Mouse (Mus musculus) cortical plate, adult 2 months (tissue): ENCODE results near the gene Ptpra.

Experiments
- CTCF ChIP-seq: fragments of 200-500 bp; IDR thresholded peaks from 2 replicates; pipeline ENCODE4 v1.5.1; 2011; ENCODE audit warnings: mild to moderate bottlenecking, control low read depth, low read length; ENCODE audit not compliant: insufficient read depth; ENCODE audit errors: extremely low read depth
- POLR2A ChIP-seq: fragments of 200-500 bp; IDR thresholded peaks from 2 replicates; pipeline ENCODE4 v1.6.1; 2011; ENCODE audit warnings: mild to moderate bottlenecking, low read length, control low read depth; ENCODE audit not compliant: insufficient read depth; ENCODE audit errors: extremely low read depth

- no peak for TF ChIP-seq CTCF
- TF ChIP-seq POLR2A, result no peak
Observed at GRCm38 (mm10) chr2:130588373-130588772, 138.3 kb downstream of the Ptpra start.
